Mouse (Mus musculus) forebrain, embryonic 15.5 days (tissue): Measurements from ENCODE around the gene Fyttd1. TPM values are rescaled to one million over a fixed set of nuclear protein-coding genes. Genes with fewer than 3 reads are reported as not detected.

Source experiments
- ATAC-seq: fragments of 200-750 bp; cut with Nextera tagmentation; replicated peaks from 2 replicates; pipeline ENCODE4 v1.8.0; 2017; ENCODE audit warnings: mild to moderate bottlenecking, moderate TSS enrichment, moderate library complexity
- H3K27ac ChIP-seq: fragments of 300-500 bp; sonication (generic); replicated peaks from 2 replicates; pipeline ENCODE4 v1.5.1; 2015; ENCODE audit warnings: mild to moderate bottlenecking, inconsistent platforms
- H3K27me3 ChIP-seq: fragments of 300-500 bp; sonication (generic); 2 replicates; pipeline ENCODE4 v1.6.1; 2015; ENCODE audit warnings: inconsistent platforms
- H3K36me3 ChIP-seq: fragments of 300-500 bp; sonication (generic); 2 replicates; pipeline ENCODE4 v1.6.1; 2015; ENCODE audit warnings: mild to moderate bottlenecking, inconsistent platforms
- H3K4me1 ChIP-seq: fragments of 300-500 bp; sonication (generic); 2 replicates; pipeline ENCODE4 v1.6.1; 2015; ENCODE audit warnings: inconsistent platforms
- H3K4me2 ChIP-seq: fragments of 300-500 bp; sonication (generic); replicated peaks from 2 replicates; pipeline ENCODE4 v1.6.1; 2015; ENCODE audit warnings: mild to moderate bottlenecking, inconsistent platforms
- H3K4me3 ChIP-seq: fragments of 300-500 bp; sonication (generic); 2 replicates; pipeline ENCODE4 v1.5.1; 2015; ENCODE audit warnings: mild to moderate bottlenecking, inconsistent platforms
- H3K9ac ChIP-seq: fragments of 300-500 bp; sonication (generic); replicated peaks from 2 replicates; pipeline ENCODE4 v1.6.1; 2015; ENCODE audit warnings: mild to moderate bottlenecking, inconsistent platforms
- H3K9me3 ChIP-seq: fragments of 300-500 bp; sonication (generic); 2 replicates; pipeline ENCODE4 v1.6.1; 2016; ENCODE audit warnings: inconsistent platforms
- WGBS: fragments of 180-500 bp; shearing (Covaris S2); methylation state at CpG from one replicate; pipeline ENCODE4 v1.1.7; 2015; ENCODE audit warnings: mixed read lengths; 5-methylcytosine and 5-hydroxymethylcytosine counted together
- polyA plus RNA-seq: library from polyadenylated mRNA; unstranded; fragments of >200 nt; fragmentation: Nextera tagmentation; extraction: Ambion mirVana; gene quantifications from 2 replicates; pipeline ENCODE4 v1.2.1, GENCODE M21; 2015

Gene Fyttd1
- polyA plus RNA-seq, 1 experiment from 2014 or later: 122 TPM

DNA sequence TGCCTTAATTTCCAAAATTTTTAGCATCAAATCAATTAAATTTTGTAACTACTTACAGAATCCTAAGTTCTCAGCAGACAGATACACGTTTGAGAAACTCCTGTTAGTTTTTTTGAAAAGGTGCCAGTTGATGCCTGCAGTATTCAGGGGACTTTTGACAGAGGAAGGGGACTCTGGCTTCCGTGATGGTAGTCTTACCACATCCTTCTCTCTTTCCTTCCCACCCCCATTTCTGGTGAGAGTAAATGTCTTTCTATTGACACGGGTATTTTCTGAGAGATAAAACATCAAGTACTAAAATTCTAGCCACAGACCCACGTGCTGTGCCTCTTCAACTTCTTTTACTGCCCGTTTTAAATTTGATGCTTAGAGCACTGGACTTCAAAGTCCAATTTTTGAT is 76.5 kb downstream of the Fyttd1 start:
- Histone ChIP-seq H3K36me3 (peaks cover 15% of the 10 kb centered on the region), H3K27me3 (no peaks in the 10 kb centered on the region), H3K9ac (no peak overlapping the region), H3K4me2 (no peak overlapping the region), H3K4me1 (no peaks in the 10 kb centered on the region), H3K4me3 (no peak overlapping the region), H3K9me3 (no peaks in the 10 kb centered on the region), H3K27ac (no peak overlapping the region)
- ATAC-seq: no peak
- WGBS: 83% methylated on average over 5 of the region's 5 CpGs

DNA sequence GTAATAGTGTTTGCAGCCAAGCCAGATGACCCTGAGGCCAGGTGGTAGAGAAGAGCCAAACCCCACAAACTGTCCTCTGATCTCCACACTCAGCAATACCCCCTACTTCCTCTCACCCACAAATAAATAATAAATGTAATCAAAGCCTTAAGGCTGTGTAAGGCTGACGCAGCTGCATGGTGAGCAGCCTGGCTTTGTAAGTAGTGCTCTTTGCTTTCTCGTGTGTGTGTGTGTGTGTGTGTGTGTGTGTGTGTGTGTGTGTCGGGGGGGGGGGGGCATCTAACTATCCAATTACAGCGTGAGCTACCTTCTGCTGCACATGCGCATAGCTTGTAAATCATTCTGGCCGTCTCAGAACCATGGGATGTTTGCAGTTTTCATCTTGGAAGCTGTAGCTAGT is 77.0 kb downstream of the Fyttd1 start:
- no peak for ATAC-seq
- no peak overlapping the region for H3K27ac ChIP-seq
- H3K9ac ChIP-seq: no peak overlapping the region
- H3K4me1 ChIP-seq: no peaks in the 10 kb centered on the region
- H3K27me3 ChIP-seq: no peaks in the 10 kb centered on the region
- no peak overlapping the region for H3K4me2 ChIP-seq
- peaks cover 15% of the 10 kb centered on the region for H3K36me3 ChIP-seq
- H3K4me3 ChIP-seq: no peak overlapping the region
- 74% methylated on average over 6 of the region's 6 CpGs for WGBS
- H3K9me3 ChIP-seq: no peaks in the 10 kb centered on the region

DNA sequence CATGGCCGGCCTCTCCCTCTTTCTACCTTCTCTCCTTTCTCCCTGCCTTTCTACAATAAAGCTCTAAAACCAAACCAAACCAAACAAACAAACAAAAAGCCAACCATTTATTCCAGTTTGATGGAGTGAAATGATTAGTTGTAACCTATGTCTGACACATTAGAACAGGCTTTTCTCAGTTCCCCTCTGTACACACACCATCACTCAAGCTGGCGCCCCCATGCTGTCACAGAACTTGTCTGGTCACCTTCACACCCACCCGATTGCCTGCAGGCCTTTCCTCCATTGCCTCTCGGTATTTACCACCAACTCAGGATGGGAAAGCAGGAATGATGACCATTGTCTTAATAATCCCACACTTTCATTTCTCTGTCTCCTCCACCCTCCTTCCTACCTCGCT is 79.6 kb downstream of the Fyttd1 start:
- no peak overlapping the region for H3K9ac ChIP-seq
- H3K9me3 ChIP-seq: no peaks in the 10 kb centered on the region
- no peak overlapping the region for H3K4me3 ChIP-seq
- WGBS: 76% methylated on average over 5 of the region's 5 CpGs
- no peaks in the 10 kb centered on the region for H3K4me1 ChIP-seq
- no peak for ATAC-seq
- H3K4me2 ChIP-seq: no peak overlapping the region
- H3K27me3 ChIP-seq: no peaks in the 10 kb centered on the region
- peaks cover 27% of the 10 kb centered on the region for H3K36me3 ChIP-seq
- no peak overlapping the region for H3K27ac ChIP-seq

Other genes starting within 250 kb of the Fyttd1 start
- 16.0 and 20.4 TPM in 2 replicates for gene Tnk2, start 233.6 kb upstream of the Fyttd1 start, polyA plus RNA-seq
- not detected in 2 replicates for gene Muc4, start 141.6 kb upstream of the Fyttd1 start, polyA plus RNA-seq
- gene Muc20, start 80.1 kb upstream of the Fyttd1 start, polyA plus RNA-seq: not detected in 2 replicates
- not detected in 2 replicates for gene Smbd1, start 67.0 kb upstream of the Fyttd1 start, polyA plus RNA-seq
- 32.3 and 33.7 TPM in 2 replicates for gene Rubcn, start 266 bp downstream of the Fyttd1 start, polyA plus RNA-seq
- gene Lrch3, start 36.6 kb downstream of the Fyttd1 start, polyA plus RNA-seq: 36.5 and 39.4 TPM in 2 replicates
- gene Iqcg, start 178.7 kb downstream of the Fyttd1 start, polyA plus RNA-seq: 3.1 and 4.7 TPM in 2 replicates
- 534 and 571 TPM in 2 replicates for gene Rpl35a, start 179.0 kb downstream of the Fyttd1 start, polyA plus RNA-seq
- gene Lmln, start 185.0 kb downstream of the Fyttd1 start, polyA plus RNA-seq: 3.3 and 3.7 TPM in 2 replicates